Mouse (Mus musculus): ENCODE data around the gene 4930502E18Rik. TPM values are rescaled to one million over a fixed set of nuclear protein-coding genes. Genes with fewer than 3 reads are reported as not detected.
A peak's percentile ranks its signal among the peaks of the same experiment; 100 is the strongest.

The 4930502E18Rik gene
- polyA plus RNA-seq, 2 experiments, result 0.26 to 0.31 TPM

DNA sequence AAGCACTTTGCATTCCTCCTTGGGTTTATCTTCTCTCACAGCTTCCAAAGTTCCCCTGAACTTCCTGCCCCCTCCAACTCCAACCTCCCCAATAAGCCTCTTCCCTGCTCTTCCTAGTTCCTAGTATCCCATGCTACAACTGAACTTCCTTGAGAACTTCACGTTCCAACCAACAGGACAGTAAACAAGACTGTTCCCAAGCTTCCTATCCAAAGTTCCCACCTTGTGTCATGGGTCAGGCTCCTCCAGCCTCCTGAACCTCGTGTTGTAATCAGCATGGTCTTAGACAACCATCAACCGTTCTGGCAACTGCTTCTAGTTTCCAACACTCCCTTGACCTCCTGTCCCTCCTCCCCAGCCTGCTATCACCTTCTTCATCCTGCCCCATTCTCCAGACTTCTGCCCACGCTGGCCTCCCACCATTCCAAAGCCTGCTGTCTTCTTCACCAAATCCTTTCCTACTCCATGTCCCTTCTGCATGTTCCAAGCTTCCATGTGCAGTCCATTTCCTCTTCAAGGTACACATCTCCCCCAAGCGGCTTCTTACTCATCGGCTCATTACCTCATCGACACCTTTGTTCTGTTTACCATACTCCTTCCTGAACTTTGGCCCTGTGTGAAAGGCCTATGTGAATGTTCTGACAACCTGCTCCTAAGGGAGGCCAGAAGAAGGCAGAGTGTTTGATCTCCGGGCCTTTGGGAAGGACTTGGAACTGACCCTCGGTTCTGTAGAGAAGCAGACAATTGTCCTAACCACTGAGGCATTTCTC, 30.4 kb upstream of the 4930502E18Rik start:
- Histone ChIP-seq H3K36me3 (ENCODE audit: control insufficient read depth, insufficient read depth, low read length) (no peaks in the 10 kb centered on the region), H3K9ac (ENCODE audit: low read depth, low read length, severe bottlenecking) (no peak overlapping the region), H3K4me3 (replicated peaks; ENCODE audit: low read length) (no peak overlapping the region), H3K9me3 (ENCODE audit: control insufficient read depth, low read length) (no peaks in the 10 kb centered on the region), H3K4me2 (replicated peaks; ENCODE audit: low read depth, low read length, severe bottlenecking) (no peak overlapping the region), H3K4me1 (ENCODE audit: control insufficient read depth, insufficient read depth, low read length) (no peaks in the 10 kb centered on the region), H3K27ac (replicated peaks; ENCODE audit: low read depth, low read length) (no peak overlapping the region), H3K27me3 (ENCODE audit: control insufficient read depth, insufficient read depth, low read length) (no peaks in the 10 kb centered on the region)
- no peak for ATAC-seq (ENCODE audit: low FRiP score, low read depth)
- TF ChIP-seq POLR2A (IDR thresholded peaks at IDR 0.05; ENCODE audit: borderline replicate concordance, extremely low read depth, insufficient read depth, insufficient read length), result no peak
- no peak for DNase-seq (ENCODE audit: low spot score)
- 80% methylated on average over 9 of the region's 9 CpGs for WGBS

DNA sequence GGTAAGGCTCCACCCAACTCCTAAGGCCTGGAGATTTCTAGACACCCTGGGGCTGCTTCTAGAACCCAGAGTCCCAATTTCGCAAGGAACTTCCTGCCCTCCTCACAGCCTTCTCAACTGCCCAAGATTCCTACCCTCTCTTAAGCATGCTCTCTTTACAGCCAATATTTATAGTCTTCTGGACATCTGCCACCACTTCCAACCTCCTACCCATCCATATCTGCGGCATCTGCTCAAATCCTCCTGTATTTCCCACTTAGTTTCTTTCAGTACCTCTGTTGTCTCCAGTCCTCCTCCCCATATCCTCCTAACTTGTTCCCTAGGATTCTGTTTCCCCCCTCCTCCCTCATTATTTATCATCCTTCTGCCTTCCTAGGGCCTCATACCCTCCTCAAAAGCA, 25.4 kb upstream of the 4930502E18Rik start:
- Histone ChIP-seq H3K4me2 (replicated peaks; ENCODE audit: low read depth, low read length, severe bottlenecking) (no peak overlapping the region), H3K9ac (ENCODE audit: low read depth, low read length, severe bottlenecking) (no peak overlapping the region), H3K36me3 (ENCODE audit: control insufficient read depth, insufficient read depth, low read length) (no peaks in the 10 kb centered on the region), H3K27ac (replicated peaks; ENCODE audit: low read depth, low read length) (no peak overlapping the region), H3K4me3 (replicated peaks; ENCODE audit: low read length) (no peak overlapping the region), H3K27me3 (ENCODE audit: control insufficient read depth, insufficient read depth, low read length) (no peaks in the 10 kb centered on the region), H3K4me1 (ENCODE audit: control insufficient read depth, insufficient read depth, low read length) (no peaks in the 10 kb centered on the region), H3K9me3 (ENCODE audit: control insufficient read depth, low read length) (no peaks in the 10 kb centered on the region)
- no peak for DNase-seq (ENCODE audit: low spot score)
- WGBS, result 87% methylated on average over 2 of the region's 2 CpGs
- TF ChIP-seq POLR2A (IDR thresholded peaks at IDR 0.05; ENCODE audit: borderline replicate concordance, extremely low read depth, insufficient read depth, insufficient read length), result no peak
- no peak for ATAC-seq (ENCODE audit: low FRiP score, low read depth)

DNA sequence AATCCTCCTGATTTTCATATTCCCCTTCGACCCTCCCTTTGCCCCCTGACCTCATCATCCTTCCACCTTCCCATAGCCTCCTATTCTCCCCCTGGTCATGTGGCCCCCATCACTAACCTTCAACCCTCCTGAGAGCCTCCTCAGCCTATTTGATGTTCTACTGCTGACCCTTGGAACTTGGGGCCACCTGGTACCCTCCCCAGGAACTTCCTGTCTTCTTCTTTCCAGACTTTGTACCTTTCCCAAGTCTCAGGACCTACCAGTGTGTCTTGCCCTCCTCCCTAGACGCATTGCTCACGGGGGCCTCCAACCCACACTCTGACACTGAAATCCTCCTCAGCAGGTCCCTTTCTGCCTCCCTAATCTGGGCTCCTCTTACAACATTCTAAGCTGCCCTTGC, 22.0 kb upstream of the 4930502E18Rik start:
- no peaks in the 10 kb centered on the region for H3K36me3 ChIP-seq (ENCODE audit: control insufficient read depth, insufficient read depth, low read length)
- WGBS, result 72% methylated on average over 3 of the region's 3 CpGs

DNA sequence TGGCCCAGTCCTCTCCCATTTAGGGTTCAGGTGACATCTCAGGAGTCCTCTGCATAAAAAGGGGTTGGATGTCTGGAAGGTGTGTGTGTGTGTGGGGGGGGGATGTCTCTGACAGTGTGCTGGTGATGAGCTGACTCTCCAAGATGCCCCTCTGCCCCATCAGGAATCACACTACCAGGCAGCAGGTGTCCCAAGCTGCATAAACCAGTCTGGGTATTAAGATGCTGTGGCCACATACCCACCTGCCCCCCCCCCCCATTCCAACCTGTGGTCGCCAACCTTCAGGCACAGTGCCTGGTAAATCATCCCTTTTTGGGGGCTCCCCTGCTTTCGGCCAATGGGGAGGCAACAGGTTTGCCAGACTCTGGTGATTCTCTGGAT, 8.7 kb upstream of the 4930502E18Rik start:
- DNase-seq (ENCODE audit: low spot score), result no peak
- Histone ChIP-seq H3K9me3 (ENCODE audit: control insufficient read depth, low read length) (no peaks in the 10 kb centered on the region), H3K4me2 (replicated peaks; ENCODE audit: low read depth, low read length, severe bottlenecking) (peak overlapping the region; percentile 45), H3K36me3 (ENCODE audit: control insufficient read depth, insufficient read depth, low read length) (no peaks in the 10 kb centered on the region), H3K27ac (replicated peaks; ENCODE audit: low read depth, low read length) (no peak overlapping the region), H3K4me3 (replicated peaks; ENCODE audit: low read length) (peak overlapping the region; percentile 31; the same call in 1 of the 2 replicates), H3K27me3 (ENCODE audit: control insufficient read depth, insufficient read depth, low read length) (no peaks in the 10 kb centered on the region), H3K9ac (ENCODE audit: low read depth, low read length, severe bottlenecking) (peak overlapping the region; percentile 64), H3K4me1 (ENCODE audit: control insufficient read depth, insufficient read depth, low read length) (no peaks in the 10 kb centered on the region)
- ATAC-seq (ENCODE audit: low FRiP score, low read depth), result no peak
- no peak for TF ChIP-seq POLR2A (IDR thresholded peaks at IDR 0.05; ENCODE audit: borderline replicate concordance, extremely low read depth, insufficient read depth, insufficient read length)
- 50% methylated on average over 2 of the region's 2 CpGs for WGBS

More for the DNA sequence above, 22.0 kb upstream of the 4930502E18Rik start:
- Histone ChIP-seq H3K4me3 (replicated peaks; ENCODE audit: low read length) (no peak overlapping the region), H3K27me3 (ENCODE audit: control insufficient read depth, insufficient read depth, low read length) (no peaks in the 10 kb centered on the region), H3K4me1 (ENCODE audit: control insufficient read depth, insufficient read depth, low read length) (no peaks in the 10 kb centered on the region), H3K27ac (replicated peaks; ENCODE audit: low read depth, low read length) (no peak overlapping the region), H3K4me2 (replicated peaks; ENCODE audit: low read depth, low read length, severe bottlenecking) (no peak overlapping the region), H3K9me3 (ENCODE audit: control insufficient read depth, low read length) (no peaks in the 10 kb centered on the region), H3K9ac (ENCODE audit: low read depth, low read length, severe bottlenecking) (no peak overlapping the region)
- no peak for DNase-seq (ENCODE audit: low spot score)
- no peak for TF ChIP-seq POLR2A (IDR thresholded peaks at IDR 0.05; ENCODE audit: borderline replicate concordance, extremely low read depth, insufficient read depth, insufficient read length)
- no peak for ATAC-seq (ENCODE audit: low FRiP score, low read depth)

DNA sequence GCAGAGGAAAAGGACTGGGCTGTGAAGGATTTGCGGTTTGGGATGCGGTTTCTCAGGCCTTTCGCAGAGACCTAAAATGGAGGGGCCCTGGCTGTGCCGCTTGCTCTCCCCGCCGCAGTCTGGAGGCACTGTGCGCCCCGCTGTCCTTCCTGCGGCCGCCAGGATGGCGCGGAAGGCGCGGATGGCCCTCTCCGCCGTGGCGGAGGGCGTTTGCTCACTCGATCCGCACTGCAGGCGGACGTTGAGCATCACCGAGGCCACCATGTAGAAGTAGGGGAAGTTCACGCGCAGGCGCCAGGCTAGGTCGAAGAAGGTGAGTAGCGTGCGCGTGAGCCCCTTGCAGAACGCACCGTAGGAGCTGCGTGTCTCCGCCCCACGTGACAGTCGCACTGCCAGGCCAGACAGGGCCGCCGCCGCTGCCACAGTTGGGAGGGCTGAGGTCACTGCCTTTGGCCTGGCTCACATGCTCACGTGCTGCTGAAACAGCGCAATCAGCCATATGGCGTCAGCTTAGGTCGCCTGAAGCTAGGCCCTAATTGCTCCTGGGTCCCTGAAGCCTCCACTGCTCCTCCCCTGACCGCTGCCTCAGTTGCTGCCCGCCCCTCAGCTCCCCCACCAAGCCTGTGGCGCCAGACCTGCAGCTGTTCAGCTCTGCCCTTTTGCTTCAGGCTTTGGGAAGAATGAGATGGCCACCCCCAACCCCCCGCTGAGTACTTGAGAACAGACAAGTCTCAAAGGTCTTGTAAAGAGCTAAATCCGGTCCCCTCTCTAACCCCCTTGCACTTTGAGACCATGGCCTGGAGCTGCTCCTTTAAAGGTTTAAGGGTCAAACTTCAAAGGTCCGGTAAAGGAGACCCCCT, 8.1 kb upstream of the 4930502E18Rik start:
- H3K4me2 ChIP-seq (replicated peaks; ENCODE audit: low read depth, low read length, severe bottlenecking), result peak overlapping the region; percentile 45
- no peaks in the 10 kb centered on the region for H3K4me1 ChIP-seq (ENCODE audit: control insufficient read depth, insufficient read depth, low read length)
- peak overlapping the region; percentile 31 for H3K4me3 ChIP-seq (replicated peaks; ENCODE audit: low read length)
- no peak overlapping the region for H3K27ac ChIP-seq (replicated peaks; ENCODE audit: low read depth, low read length)
- DNase-seq (ENCODE audit: low spot score), result peak; percentile 6
- H3K9ac ChIP-seq (ENCODE audit: low read depth, low read length, severe bottlenecking), result peak overlapping the region; percentile 64
- no peaks in the 10 kb centered on the region for H3K36me3 ChIP-seq (ENCODE audit: control insufficient read depth, insufficient read depth, low read length)
- WGBS, result 20% methylated on average over 31 of the region's 49 CpGs
- no peak for TF ChIP-seq POLR2A (IDR thresholded peaks at IDR 0.05; ENCODE audit: borderline replicate concordance, extremely low read depth, insufficient read depth, insufficient read length)
- no peaks in the 10 kb centered on the region for H3K27me3 ChIP-seq (ENCODE audit: control insufficient read depth, insufficient read depth, low read length)
- peak; percentile 72 for ATAC-seq (ENCODE audit: low FRiP score, low read depth)
- no peaks in the 10 kb centered on the region for H3K9me3 ChIP-seq (ENCODE audit: control insufficient read depth, low read length)
